Mouse (Mus musculus): ENCODE measurements around the gene Hist1h2ae. TPM values are rescaled to one million over a fixed set of nuclear protein-coding genes. Genes with fewer than 3 reads are reported as not detected.
"Not testable (repeated sequence)": the region's sequence is repeated elsewhere in the genome, so short reads cannot be mapped to it uniquely, and the experiment has no call there.

Gene Hist1h2ae
- polyA plus RNA-seq, 1 experiment, result 1.7 TPM

- no peak for TF ChIP-seq POLR2A (IDR thresholded peaks at IDR 0.05; ENCODE audit: borderline replicate concordance, low read depth, low read length)
- TF ChIP-seq CTCF (IDR thresholded peaks at IDR 0.05; ENCODE audit: low read depth, low read length), result no peak
- Histone ChIP-seq H3K27ac (ENCODE audit: insufficient read depth, low read depth, low read length) (peak overlapping the region; percentile 63), H3K4me1 (ENCODE audit: control insufficient read depth, insufficient read depth, low read length) (peaks cover 14% of the 10 kb centered on the region), H3K4me3 (ENCODE audit: insufficient read depth, low read length) (peak overlapping the region; percentile 58; the same call in 1 of the 2 replicates)
Observed at GRCm38 (mm10) chr13:23551931-23552914, 18.8 kb downstream of the Hist1h2ae start.

DNA sequence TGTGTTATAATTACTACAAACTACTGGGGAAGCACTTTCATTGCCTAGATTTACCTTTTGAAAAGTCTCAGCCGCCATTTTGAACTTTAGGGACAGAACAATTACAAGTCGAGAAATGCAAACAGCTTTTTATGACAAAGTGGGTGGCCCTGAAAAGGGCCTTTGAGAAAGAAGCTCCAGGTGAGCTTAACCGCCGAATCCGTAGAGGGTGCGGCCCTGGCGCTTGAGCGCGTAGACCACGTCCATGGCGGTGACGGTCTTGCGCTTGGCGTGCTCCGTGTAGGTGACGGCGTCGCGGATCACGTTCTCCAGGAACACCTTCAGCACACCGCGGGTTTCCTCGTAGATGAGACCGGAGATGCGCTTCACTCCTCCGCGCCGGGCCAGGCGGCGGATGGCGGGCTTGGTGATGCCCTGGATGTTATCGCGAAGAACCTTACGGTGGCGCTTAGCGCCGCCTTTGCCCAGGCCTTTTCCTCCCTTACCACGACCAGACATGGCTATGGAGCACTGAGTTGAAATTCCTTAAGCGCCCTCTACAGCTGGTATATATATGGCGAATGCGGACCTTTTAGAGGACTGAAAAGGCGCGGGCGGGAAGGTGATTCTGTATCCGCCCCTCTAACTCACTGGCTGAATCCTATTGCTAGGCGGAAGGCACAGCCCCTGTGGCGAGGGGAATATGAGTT lies 19.7 kb downstream of the Hist1h2ae start, which contains the start of gene Hist1h4f:
TSS of gene Hist1h4f (minus strand) at position 503 of the 689 bp plus-strand sequence.
- Histone ChIP-seq H3K27ac (ENCODE audit: insufficient read depth, low read depth, low read length) (peak within 1 kb of the TSS; percentile 77), H3K4me3 (ENCODE audit: insufficient read depth, low read length) (peak within 1 kb of the TSS; percentile 58), H3K4me1 (ENCODE audit: control insufficient read depth, insufficient read depth, low read length) (peaks cover 11% of the 10 kb centered on the region)
- peak; percentile 87 for TF ChIP-seq POLR2A (IDR thresholded peaks at IDR 0.05; ENCODE audit: borderline replicate concordance, low read depth, low read length)

DNA sequence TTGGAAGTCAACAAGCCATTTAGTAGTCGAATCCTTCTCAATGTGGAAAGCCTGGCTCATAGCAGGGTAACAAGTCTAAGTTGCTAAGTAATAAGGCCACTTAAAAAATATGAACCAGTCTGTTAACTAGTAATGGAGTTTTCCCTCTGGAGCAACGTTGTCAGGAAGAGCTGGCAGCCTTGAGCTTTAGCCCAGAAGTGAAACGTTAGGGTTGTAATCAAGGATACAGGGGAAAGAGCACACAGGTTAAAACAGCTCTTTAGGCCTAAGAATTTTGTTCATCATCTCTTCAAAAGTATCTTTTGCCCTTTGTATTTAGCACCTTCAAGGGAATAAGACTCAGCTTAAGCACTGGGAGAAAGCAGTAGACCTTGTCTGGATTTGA lies 20.3 kb downstream of the Hist1h2ae start:
- peak overlapping the region; percentile 58 for H3K4me3 ChIP-seq (ENCODE audit: insufficient read depth, low read length)
- H3K4me1 ChIP-seq (ENCODE audit: control insufficient read depth, insufficient read depth, low read length), result peaks cover 12% of the 10 kb centered on the region
- TF ChIP-seq CTCF (IDR thresholded peaks at IDR 0.05; ENCODE audit: low read depth, low read length), result no peak
- no peak for TF ChIP-seq POLR2A (IDR thresholded peaks at IDR 0.05; ENCODE audit: borderline replicate concordance, low read depth, low read length)
- peak overlapping the region; percentile 77 for H3K27ac ChIP-seq (ENCODE audit: insufficient read depth, low read depth, low read length)

- Histone ChIP-seq H3K4me3 (ENCODE audit: insufficient read depth, low read length) (no peak overlapping the region), H3K4me1 (ENCODE audit: control insufficient read depth, insufficient read depth, low read length) (peaks cover 6% of the 10 kb centered on the region), H3K27ac (ENCODE audit: insufficient read depth, low read depth, low read length) (no peak overlapping the region)
- no peak for TF ChIP-seq POLR2A (IDR thresholded peaks at IDR 0.05; ENCODE audit: borderline replicate concordance, low read depth, low read length)
- no peak for TF ChIP-seq CTCF (IDR thresholded peaks at IDR 0.05; ENCODE audit: low read depth, low read length)
Observed at GRCm38 (mm10) chr13:23546694-23547093, 24.3 kb downstream of the Hist1h2ae start.

DNA sequence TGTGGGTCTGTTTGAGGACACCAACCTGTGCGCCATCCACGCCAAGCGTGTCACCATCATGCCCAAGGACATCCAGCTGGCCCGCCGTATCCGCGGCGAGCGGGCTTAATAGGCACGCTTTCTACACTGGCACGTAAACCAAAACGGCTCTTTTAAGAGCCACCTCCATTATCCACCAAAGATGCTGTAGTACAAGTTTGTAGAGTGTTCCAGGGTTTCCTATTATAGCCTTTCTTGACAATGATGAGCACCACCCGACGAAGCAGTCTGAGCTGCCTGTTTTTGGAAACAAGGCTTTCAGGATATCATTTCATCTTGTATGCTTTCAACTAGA lies 26.3 kb downstream of the Hist1h2ae start:
- Histone ChIP-seq H3K27ac (ENCODE audit: insufficient read depth, low read depth, low read length) (peak overlapping the region; percentile 71), H3K4me3 (ENCODE audit: insufficient read depth, low read length) (peak overlapping the region; percentile 63)
- not testable (repeated sequence) for H3K4me1 ChIP-seq (ENCODE audit: control insufficient read depth, insufficient read depth, low read length)

- Histone ChIP-seq H3K4me1 (ENCODE audit: control insufficient read depth, insufficient read depth, low read length) (peaks cover 3% of the 10 kb centered on the region), H3K27ac (ENCODE audit: insufficient read depth, low read depth, low read length) (peak within 1 kb of the TSS; percentile 88), H3K4me3 (ENCODE audit: insufficient read depth, low read length) (peak within 1 kb of the TSS; percentile 63)
- no peak for TF ChIP-seq CTCF (IDR thresholded peaks at IDR 0.05; ENCODE audit: low read depth, low read length)
- TF ChIP-seq POLR2A (IDR thresholded peaks at IDR 0.05; ENCODE audit: borderline replicate concordance, low read depth, low read length), result 0 out of 2 replicates have a peak, but pooled peaks have one; percentile 67
Observed at GRCm38 (mm10) chr13:23543965-23544786, 26.8 kb downstream of the Hist1h2ae start, which contains the start of gene Hist1h3f. TSS of gene Hist1h3f (plus strand) at chr13:23544052.

DNA sequence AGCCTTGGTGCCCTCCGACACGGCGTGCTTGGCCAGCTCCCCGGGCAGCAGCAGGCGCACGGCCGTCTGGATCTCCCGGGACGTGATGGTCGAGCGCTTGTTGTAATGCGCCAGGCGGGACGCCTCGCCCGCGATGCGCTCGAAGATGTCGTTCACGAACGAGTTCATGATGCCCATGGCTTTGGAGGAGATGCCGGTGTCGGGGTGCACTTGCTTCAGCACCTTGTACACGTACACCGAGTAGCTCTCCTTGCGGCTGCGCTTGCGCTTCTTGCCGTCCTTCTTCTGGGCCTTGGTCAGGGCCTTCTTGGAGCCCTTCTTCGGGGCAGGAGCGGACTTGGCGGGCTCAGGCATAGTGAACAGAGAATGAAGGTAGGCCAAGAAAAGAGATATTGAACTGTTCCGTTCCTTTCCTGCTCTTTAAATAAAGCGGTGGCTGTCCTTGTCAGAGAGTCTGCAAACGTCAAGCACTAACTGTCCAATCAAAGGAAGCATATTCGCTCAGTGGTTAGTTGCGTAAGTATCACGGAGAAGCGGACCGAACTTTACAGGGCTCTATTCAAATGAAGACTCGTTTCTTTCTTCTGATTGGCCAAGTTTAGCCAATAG lies 27.9 kb downstream of the Hist1h2ae start, which contains the start of gene Hist1h2bh:
TSS of gene Hist1h2bh (minus strand) at position 394 of the 609 bp plus-strand sequence.
- Histone ChIP-seq H3K4me3 (ENCODE audit: insufficient read depth, low read length) (peak within 1 kb of the TSS; percentile 54), H3K27ac (ENCODE audit: insufficient read depth, low read depth, low read length) (peak within 1 kb of the TSS; percentile 88), H3K4me1 (ENCODE audit: control insufficient read depth, insufficient read depth, low read length) (peaks cover 11% of the 10 kb centered on the region)

- peak overlapping the region; percentile 54 for H3K4me3 ChIP-seq (ENCODE audit: insufficient read depth, low read length)
- peaks cover 16% of the 10 kb centered on the region for H3K4me1 ChIP-seq (ENCODE audit: control insufficient read depth, insufficient read depth, low read length)
- H3K27ac ChIP-seq (ENCODE audit: insufficient read depth, low read depth, low read length), result peak overlapping the region; percentile 73
Observed at GRCm38 (mm10) chr13:23542225-23542980, 28.6 kb downstream of the Hist1h2ae start.

- Histone ChIP-seq H3K4me3 (ENCODE audit: insufficient read depth, low read length) (no peak overlapping the region), H3K4me1 (ENCODE audit: control insufficient read depth, insufficient read depth, low read length) (peaks cover 20% of the 10 kb centered on the region), H3K27ac (ENCODE audit: insufficient read depth, low read depth, low read length) (no peak overlapping the region)
- no peak for TF ChIP-seq POLR2A (IDR thresholded peaks at IDR 0.05; ENCODE audit: borderline replicate concordance, low read depth, low read length)
- TF ChIP-seq CTCF (IDR thresholded peaks at IDR 0.05; ENCODE audit: low read depth, low read length), result no peak
Observed at GRCm38 (mm10) chr13:23541497-23541896, 29.5 kb downstream of the Hist1h2ae start.

DNA sequence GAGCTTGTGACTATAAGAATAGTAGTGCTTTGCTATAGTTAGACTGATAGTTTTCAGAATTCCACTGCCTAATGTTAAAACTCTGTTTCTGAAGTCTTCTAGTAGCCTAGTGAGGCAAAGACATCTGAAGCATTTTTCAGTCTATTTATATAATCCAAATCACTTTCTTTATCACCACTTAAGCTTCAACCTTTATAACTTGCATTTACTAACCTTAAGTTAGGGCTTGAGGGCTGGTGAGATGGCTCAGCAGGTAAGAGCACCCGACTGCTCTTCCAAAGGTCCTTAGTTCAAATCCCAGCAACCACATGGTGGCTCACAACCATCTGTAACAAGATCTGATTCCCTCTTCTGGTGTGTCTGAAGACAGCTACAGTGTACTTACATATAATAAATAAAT lies 31.2 kb downstream of the Hist1h2ae start:
- peaks cover 21% of the 10 kb centered on the region for H3K4me1 ChIP-seq (ENCODE audit: control insufficient read depth, insufficient read depth, low read length)
- not testable (repeated sequence) for H3K27ac ChIP-seq (ENCODE audit: insufficient read depth, low read depth, low read length); H3K4me3 ChIP-seq (ENCODE audit: insufficient read depth, low read length)
